Mouse (Mus musculus): ENCODE measurements around the gene Pou5f2. TPM values are rescaled to one million over a fixed set of nuclear protein-coding genes. Genes with fewer than 3 reads are reported as not detected.

The Pou5f2 gene
- polyA plus RNA-seq, 1 experiment: 1.3 TPM

DNA sequence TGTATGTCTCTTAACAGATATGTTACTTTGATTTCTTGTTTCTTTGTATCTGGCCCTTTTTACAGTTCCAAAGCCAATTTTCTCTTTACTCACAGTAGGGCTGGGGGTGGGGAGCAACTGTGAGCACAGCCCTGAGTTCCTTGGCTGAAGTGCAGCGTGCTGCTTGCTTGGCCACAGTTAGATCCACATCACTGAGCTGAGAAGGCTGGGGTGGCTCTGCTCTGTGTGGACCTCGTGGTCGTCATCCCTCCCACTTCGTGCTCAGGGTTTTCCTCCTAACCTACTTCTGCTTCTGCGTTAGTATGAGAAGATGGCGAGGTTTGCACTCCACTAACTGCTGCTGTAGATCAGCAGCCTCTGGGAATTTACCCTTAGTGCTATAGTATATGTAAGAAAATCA is 18.5 kb downstream of the Pou5f2 start:
- no peaks in the 10 kb centered on the region for H3K27me3 ChIP-seq (ENCODE audit: control insufficient read depth, insufficient read depth, low read length, poor library complexity, severe bottlenecking)
- TF ChIP-seq POLR2A (IDR thresholded peaks at IDR 0.05; ENCODE audit: insufficient read depth, low read length): no peak

GRCm38 (mm10) chr13:78045116-78045515 is 20.4 kb downstream of the Pou5f2 start:
- H3K27ac ChIP-seq (ENCODE audit: insufficient read depth, low read length): no peak overlapping the region
- H3K36me3 ChIP-seq (ENCODE audit: control insufficient read depth, insufficient read depth, low read length, poor library complexity, severe bottlenecking): no peaks in the 10 kb centered on the region
- no peaks in the 10 kb centered on the region for H3K4me1 ChIP-seq (ENCODE audit: control insufficient read depth, insufficient read depth, low read length)
- no peak overlapping the region for H3K4me3 ChIP-seq (ENCODE audit: low read depth, low read length)
- H3K27me3 ChIP-seq (ENCODE audit: control insufficient read depth, insufficient read depth, low read length, poor library complexity, severe bottlenecking): no peaks in the 10 kb centered on the region
- H3K9ac ChIP-seq (ENCODE audit: low read depth, poor library complexity, severe bottlenecking): no peak overlapping the region
- TF ChIP-seq EP300 (IDR thresholded peaks at IDR 0.05; ENCODE audit: insufficient read depth, low read depth, low read length): no peak
- TF ChIP-seq POLR2A (IDR thresholded peaks at IDR 0.05; ENCODE audit: insufficient read depth, low read length): no peak
- no peak for TF ChIP-seq CTCF (IDR thresholded peaks at IDR 0.05; ENCODE audit: low read depth, low read length)
- H3K9me3 ChIP-seq (replicated peaks; ENCODE audit: control insufficient read depth, insufficient read depth, low read length, poor library complexity, severe bottlenecking): no peaks in the 10 kb centered on the region

More for the DNA sequence above, 18.5 kb downstream of the Pou5f2 start:
- no peaks in the 10 kb centered on the region for H3K36me3 ChIP-seq (ENCODE audit: control insufficient read depth, insufficient read depth, low read length, poor library complexity, severe bottlenecking)
- H3K27ac ChIP-seq (ENCODE audit: insufficient read depth, low read length): no peak overlapping the region
- H3K9ac ChIP-seq (ENCODE audit: low read depth, poor library complexity, severe bottlenecking): no peak overlapping the region
- no peaks in the 10 kb centered on the region for H3K9me3 ChIP-seq (replicated peaks; ENCODE audit: control insufficient read depth, insufficient read depth, low read length, poor library complexity, severe bottlenecking)
- H3K4me3 ChIP-seq (ENCODE audit: low read depth, low read length): no peak overlapping the region
- no peaks in the 10 kb centered on the region for H3K4me1 ChIP-seq (ENCODE audit: control insufficient read depth, insufficient read depth, low read length)

Other genes starting within 250 kb of the Pou5f2 start
- not detected in 2 replicates for gene Nr2f1, start 174.9 kb downstream of the Pou5f2 start, polyA plus RNA-seq (2011; ENCODE audit: insufficient read depth, insufficient read length, low read depth, missing spikeins)

Measured in ES-Bruce4 (cell line).